Mouse (Mus musculus) liver, postnatal 0 days (tissue): ENCODE measurements around the gene Porcn. TPM values are rescaled to one million over a fixed set of nuclear protein-coding genes. Genes with fewer than 3 reads are reported as not detected.
A peak's percentile ranks its signal among the peaks of the same experiment; 100 is the strongest.

Experiments
- ATAC-seq: fragments of 200-750 bp; cut with Nextera tagmentation; 2 replicates; pipeline ENCODE4 v1.8.0; 2017; ENCODE audit warnings: mild to moderate bottlenecking, moderate library complexity
- DNase-seq: peaks from one replicate; pipeline ENCODE4 v3.0.0-alpha.2; 2016
- H3K27ac ChIP-seq: fragments of 300-500 bp; sonication (generic); 2 replicates; pipeline ENCODE4 v1.5.1; 2014; ENCODE audit warnings: antibody characterized with exemption, moderate library complexity, mild to moderate bottlenecking, low read depth
- H3K27me3 ChIP-seq: fragments of 300-500 bp; sonication (generic); 2 replicates; pipeline ENCODE4 v1.6.1; 2014; ENCODE audit warnings: low read length, control low read depth, mixed read lengths; ENCODE audit not compliant: insufficient read depth
- H3K36me3 ChIP-seq: fragments of 300-500 bp; sonication (generic); replicated peaks from 2 replicates; pipeline ENCODE4 v1.6.1; 2014; ENCODE audit warnings: mild to moderate bottlenecking, control low read depth, low read length, moderate library complexity, mixed read lengths; ENCODE audit not compliant: insufficient read depth
- H3K4me1 ChIP-seq: fragments of 300-500 bp; sonication (generic); 2 replicates; pipeline ENCODE4 v1.6.1; 2014; ENCODE audit warnings: antibody characterized with exemption, mild to moderate bottlenecking, control low read depth; ENCODE audit not compliant: insufficient read depth
- H3K4me2 ChIP-seq: fragments of 300-500 bp; sonication (generic); 2 replicates; pipeline ENCODE4 v1.6.1; 2014; ENCODE audit warnings: low read depth, mild to moderate bottlenecking, low read length, moderate library complexity, mixed read lengths
- H3K4me3 ChIP-seq: fragments of 300-500 bp; sonication (generic); 2 replicates; pipeline ENCODE4 v1.5.1; 2014; ENCODE audit warnings: low read depth, low read length
- H3K9ac ChIP-seq: fragments of 300-500 bp; sonication (generic); replicated peaks from 2 replicates; pipeline ENCODE4 v1.6.1; 2014; ENCODE audit warnings: mild to moderate bottlenecking, moderate library complexity
- H3K9me3 ChIP-seq: fragments of 300-500 bp; sonication (generic); 2 replicates; pipeline ENCODE4 v1.6.1; 2016; ENCODE audit warnings: mild to moderate bottlenecking, control low read depth, low read length, mixed read lengths
- CTCF ChIP-seq: sonication (generic); IDR thresholded peaks from 2 replicates; pipeline ENCODE4 v1.5.1; 2016; ENCODE audit warnings: antibody characterized with exemption, low read depth
- EP300 ChIP-seq: IDR thresholded peaks from 2 replicates; pipeline ENCODE4 v1.6.1; 2016; ENCODE audit warnings: antibody characterized with exemption, low read depth, mild to moderate bottlenecking
- WGBS: fragments of 180-500 bp; shearing (Covaris S2); extraction: QIAGEN DNeasy Blood & Tissue Kit; methylation state at CpG from one replicate; pipeline ENCODE4 v1.1.7; 2014; ENCODE audit not compliant: insufficient replicate concordance; 5-methylcytosine and 5-hydroxymethylcytosine counted together
- polyA plus RNA-seq: library from polyadenylated mRNA; unstranded; fragments of >200 nt; fragmentation: Nextera tagmentation; extraction: Ambion mirVana; gene quantifications from 2 replicates; pipeline ENCODE4 v1.2.1, GENCODE M21; 2015

Porcn gene
- polyA plus RNA-seq, 1 experiment from 2014 or later, result 1.5 TPM

- Histone ChIP-seq H3K9ac (no peak overlapping the region), H3K36me3 (no peaks in the 10 kb centered on the region), H3K27ac (no peak overlapping the region), H3K4me1 (no peaks in the 10 kb centered on the region), H3K4me2 (no peak overlapping the region), H3K9me3 (no peaks in the 10 kb centered on the region), H3K4me3 (no peak overlapping the region), H3K27me3 (no peaks in the 10 kb centered on the region)
- DNase-seq, result no peak
- no peak for ATAC-seq
- 41% methylated on average over 2 of the region's 2 CpGs for WGBS
- TF ChIP-seq EP300 (no peak), CTCF (no peak)
Measured at GRCm38 (mm10) chrX:8209720-8210119, 3.4 kb upstream of the Porcn start.

- DNase-seq, result no peak
- no peaks in the 10 kb centered on the region for H3K27me3 ChIP-seq
- no peak overlapping the region for H3K9ac ChIP-seq
- no peak overlapping the region for H3K4me2 ChIP-seq
- 50% methylated on average over 4 of the region's 4 CpGs for WGBS
- no peak overlapping the region for H3K4me3 ChIP-seq
- no peak for ATAC-seq
- no peaks in the 10 kb centered on the region for H3K36me3 ChIP-seq
- H3K4me1 ChIP-seq, result no peaks in the 10 kb centered on the region
- no peak for TF ChIP-seq CTCF
- TF ChIP-seq EP300, result no peak
- H3K9me3 ChIP-seq, result no peaks in the 10 kb centered on the region
- H3K27ac ChIP-seq, result no peak overlapping the region
Measured at GRCm38 (mm10) chrX:8207224-8207623, 899 bp upstream of the Porcn start.

- no peak for TF ChIP-seq EP300
- TF ChIP-seq CTCF, result no peak
- H3K4me3 ChIP-seq, result peak overlapping the region; percentile 41
- ATAC-seq, result peak; percentile 70
- peak overlapping the region; percentile 68 for H3K4me2 ChIP-seq
- no peaks in the 10 kb centered on the region for H3K27me3 ChIP-seq
- 19% methylated on average over 11 of the region's 11 CpGs for WGBS
- H3K27ac ChIP-seq, result no peak overlapping the region
- peak overlapping the region; percentile 18; the same call in 1 of the 2 replicates for H3K9ac ChIP-seq
- no peaks in the 10 kb centered on the region for H3K36me3 ChIP-seq
- H3K9me3 ChIP-seq, result no peaks in the 10 kb centered on the region
- no peaks in the 10 kb centered on the region for H3K4me1 ChIP-seq
- DNase-seq, result no peak
Measured at GRCm38 (mm10) chrX:8206694-8207197, 421 bp upstream of the Porcn start.

GRCm38 (mm10) chrX:8205551-8205950 lies 774 bp downstream of the Porcn start:
- H3K9ac ChIP-seq, result no peak overlapping the region
- H3K4me2 ChIP-seq, result peak overlapping the region; percentile 68
- WGBS, result 43% methylated on average over 7 of the region's 7 CpGs
- TF ChIP-seq CTCF (no peak), EP300 (no peak)
- H3K27me3 ChIP-seq, result no peaks in the 10 kb centered on the region
- H3K36me3 ChIP-seq, result no peaks in the 10 kb centered on the region
- no peak for ATAC-seq
- H3K4me1 ChIP-seq, result no peaks in the 10 kb centered on the region
- H3K27ac ChIP-seq, result no peak overlapping the region
- H3K4me3 ChIP-seq, result no peak overlapping the region
- no peaks in the 10 kb centered on the region for H3K9me3 ChIP-seq
- DNase-seq, result no peak

- Histone ChIP-seq H3K9me3 (no peaks in the 10 kb centered on the region), H3K27me3 (no peaks in the 10 kb centered on the region), H3K4me1 (no peaks in the 10 kb centered on the region), H3K36me3 (no peaks in the 10 kb centered on the region), H3K9ac (no peak overlapping the region), H3K4me2 (no peak overlapping the region), H3K27ac (no peak overlapping the region), H3K4me3 (no peak overlapping the region)
- 53% methylated on average over 4 of the region's 4 CpGs for WGBS
- no peak for ATAC-seq
- no peak for DNase-seq
- TF ChIP-seq EP300 (no peak), CTCF (no peak)
Measured at GRCm38 (mm10) chrX:8205088-8205487, 1.2 kb downstream of the Porcn start.

- Histone ChIP-seq H3K4me1 (no peaks in the 10 kb centered on the region), H3K4me3 (no peak overlapping the region), H3K9ac (no peak overlapping the region), H3K27ac (no peak overlapping the region), H3K36me3 (no peaks in the 10 kb centered on the region), H3K9me3 (no peaks in the 10 kb centered on the region), H3K4me2 (no peak overlapping the region), H3K27me3 (no peaks in the 10 kb centered on the region)
- 83% methylated on average over 10 of the region's 10 CpGs for WGBS
- TF ChIP-seq EP300 (no peak), CTCF (no peak)
- no peak for DNase-seq
- ATAC-seq, result no peak
Measured at GRCm38 (mm10) chrX:8204076-8204475, 2.2 kb downstream of the Porcn start.

GRCm38 (mm10) chrX:8203105-8203504 lies 3.2 kb downstream of the Porcn start:
- Histone ChIP-seq H3K4me1 (no peaks in the 10 kb centered on the region), H3K27ac (no peak overlapping the region), H3K4me3 (no peak overlapping the region), H3K9ac (no peak overlapping the region), H3K27me3 (no peaks in the 10 kb centered on the region), H3K4me2 (no peak overlapping the region), H3K9me3 (no peaks in the 10 kb centered on the region), H3K36me3 (no peaks in the 10 kb centered on the region)
- DNase-seq, result no peak
- TF ChIP-seq EP300 (no peak), CTCF (no peak)
- ATAC-seq, result no peak
- 80% methylated on average over 14 of the region's 14 CpGs for WGBS
